Mouse (Mus musculus) brain, embryonic 18.5 days (tissue): ENCODE data around the gene Cadm2.

Source experiments
- DNase-seq: peaks from one replicate; pipeline ENCODE4 v3.0.0-alpha.2; 2012; ENCODE audit warnings: low read depth, low spot score

Cadm2 gene

GRCm38 (mm10) chr16:66748533-66748932 lies 872.2 kb downstream of the Cadm2 start:
- no peak for DNase-seq

- peak; percentile 12 for DNase-seq
Observed at GRCm38 (mm10) chr16:66731212-66731611, 889.5 kb downstream of the Cadm2 start.

- DNase-seq, result no peak
Observed at GRCm38 (mm10) chr16:66706476-66706875, 914.2 kb downstream of the Cadm2 start.

GRCm38 (mm10) chr16:66694783-66695182 lies 925.9 kb downstream of the Cadm2 start:
- DNase-seq, result no peak

GRCm38 (mm10) chr16:66677241-66677640 lies 943.5 kb downstream of the Cadm2 start:
- DNase-seq, result no peak

GRCm38 (mm10) chr16:66651013-66651362 lies 969.7 kb downstream of the Cadm2 start:
- DNase-seq, result no peak

- DNase-seq, result peak; percentile 26
Observed at GRCm38 (mm10) chr16:66650348-66651012, 970.2 kb downstream of the Cadm2 start.

GRCm38 (mm10) chr16:66647798-66648197 lies 972.9 kb downstream of the Cadm2 start:
- no peak for DNase-seq

- no peak for DNase-seq
Observed at GRCm38 (mm10) chr16:66643606-66644005, 977.1 kb downstream of the Cadm2 start.

- DNase-seq, result no peak
Observed at GRCm38 (mm10) chr16:66627527-66627926, 993.2 kb downstream of the Cadm2 start.

GRCm38 (mm10) chr16:66622423-66622822 lies 998.3 kb downstream of the Cadm2 start:
- no peak for DNase-seq

- DNase-seq, result no peak
Observed at GRCm38 (mm10) chr16:66612624-66613023, 1008.1 kb downstream of the Cadm2 start.
